Mouse (Mus musculus) liver, embryonic 16.5 days (tissue): ENCODE measurements around the gene Cdh24. TPM values are rescaled to one million over a fixed set of nuclear protein-coding genes. Genes with fewer than 3 reads are reported as not detected.

Experiments used
- ATAC-seq: fragments of 200-750 bp; cut with Nextera tagmentation; 2 replicates; pipeline ENCODE4 v1.8.0; 2017; ENCODE audit warnings: low read depth, mild to moderate bottlenecking, moderate number of reproducible peaks, moderate library complexity
- H3K27ac ChIP-seq: fragments of 300-500 bp; sonication (generic); 2 replicates; pipeline ENCODE4 v1.5.1; 2014; ENCODE audit warnings: mild to moderate bottlenecking, low read length
- H3K27me3 ChIP-seq: fragments of 300-500 bp; sonication (generic); 2 replicates; pipeline ENCODE4 v1.6.1; 2014; ENCODE audit warnings: low read depth, low read length, mixed read lengths; ENCODE audit not compliant: control insufficient read depth, insufficient read depth
- H3K36me3 ChIP-seq: fragments of 300-500 bp; sonication (generic); 2 replicates; pipeline ENCODE4 v1.6.1; 2014; ENCODE audit warnings: mild to moderate bottlenecking; ENCODE audit not compliant: control insufficient read depth, insufficient read depth
- H3K4me1 ChIP-seq: fragments of 300-500 bp; sonication (generic); 2 replicates; pipeline ENCODE4 v1.6.1; 2014; ENCODE audit warnings: low read depth, low read length, mixed read lengths; ENCODE audit not compliant: control insufficient read depth
- H3K4me2 ChIP-seq: fragments of 300-500 bp; sonication (generic); 2 replicates; pipeline ENCODE4 v1.6.1; 2014; ENCODE audit warnings: low read depth, low read length, mixed read lengths
- H3K4me3 ChIP-seq: fragments of 300-500 bp; sonication (generic); 2 replicates; pipeline ENCODE4 v1.5.1; 2014; ENCODE audit warnings: low read depth, mild to moderate bottlenecking, low read length
- H3K9ac ChIP-seq: fragments of 300-500 bp; sonication (generic); 2 replicates; pipeline ENCODE4 v1.6.1; 2014; ENCODE audit warnings: low read depth, low read length
- H3K9me3 ChIP-seq: fragments of 300-500 bp; sonication (generic); replicated peaks from 2 replicates; pipeline ENCODE4 v1.6.1; 2016; ENCODE audit warnings: low read length; ENCODE audit not compliant: control insufficient read depth
- WGBS: fragments of 180-500 bp; shearing (Covaris S2); extraction: QIAGEN DNeasy Blood & Tissue Kit; methylation state at CpG from one replicate; pipeline ENCODE4 v1.1.7; 2014; ENCODE audit not compliant: insufficient replicate concordance; 5-methylcytosine and 5-hydroxymethylcytosine counted together
- polyA plus RNA-seq: library from polyadenylated mRNA; unstranded; fragments of >200 nt; fragmentation: Nextera tagmentation; extraction: Ambion mirVana; gene quantifications from 2 replicates; pipeline ENCODE4 v1.2.1, GENCODE M21; 2015

The Cdh24 gene
- polyA plus RNA-seq, 1 experiment from 2014 or later: 0.25 TPM

DNA sequence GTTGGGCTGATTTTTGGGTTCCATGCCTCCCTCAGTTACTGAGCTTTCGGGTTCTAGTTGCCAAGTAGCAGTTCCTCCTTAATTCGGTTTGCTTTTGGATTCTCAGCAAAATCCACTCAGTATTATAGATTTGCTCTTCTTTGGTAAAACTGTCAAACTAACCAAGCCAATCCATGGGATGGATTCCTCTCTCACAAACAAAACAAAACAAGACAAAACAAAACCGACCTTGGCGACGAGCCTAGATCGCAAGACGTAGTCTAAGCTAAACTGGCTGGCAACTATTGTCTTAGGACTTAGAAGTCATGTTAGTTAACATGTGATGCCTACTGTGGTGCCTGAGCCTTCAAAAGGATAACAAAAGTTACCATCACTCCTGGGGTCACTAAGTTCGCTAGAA lies 37.5 kb downstream of the Cdh24 start:
- ATAC-seq: no peak
- peak overlapping the region; percentile 82 for H3K4me3 ChIP-seq
- no peaks in the 10 kb centered on the region for H3K27me3 ChIP-seq
- peak overlapping the region; percentile 61 for H3K4me2 ChIP-seq
- H3K36me3 ChIP-seq: no peaks in the 10 kb centered on the region
- H3K4me1 ChIP-seq: peaks cover 30% of the 10 kb centered on the region
- H3K27ac ChIP-seq: peak overlapping the region; percentile 95
- H3K9me3 ChIP-seq: no peaks in the 10 kb centered on the region
- no peak overlapping the region for H3K9ac ChIP-seq
- 88% methylated on average over 8 of the region's 8 CpGs for WGBS

DNA sequence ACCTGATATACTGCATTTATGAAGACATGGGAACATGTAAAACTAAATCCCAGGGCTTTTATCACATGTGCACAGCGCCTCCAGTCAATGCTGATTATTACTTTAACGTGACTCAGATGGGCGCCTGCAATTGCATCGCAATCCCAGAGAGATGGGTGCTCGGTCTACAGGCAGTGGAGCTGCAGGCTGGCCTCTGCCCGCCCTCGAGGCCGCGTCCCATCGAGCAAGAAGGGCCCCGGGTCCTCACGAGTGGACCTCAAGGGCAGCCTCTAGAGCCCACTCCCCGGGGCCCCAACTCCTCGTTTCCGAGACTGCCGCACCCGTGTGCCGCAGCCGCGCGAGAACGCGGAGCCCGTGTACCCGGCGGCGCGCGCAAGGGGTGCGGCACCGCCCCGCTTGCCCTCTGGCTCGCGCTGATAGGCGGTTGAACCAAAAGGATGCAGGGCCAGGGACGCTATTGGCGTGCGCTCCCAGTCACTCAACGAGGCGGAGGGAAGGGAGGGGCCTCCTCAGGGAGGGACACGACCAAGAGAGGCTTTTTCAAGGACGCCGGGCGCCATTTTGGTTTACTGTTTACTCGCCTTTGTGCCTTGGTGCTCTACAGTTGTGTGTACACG lies 38.0 kb downstream of the Cdh24 start:
- peak; percentile 99 for ATAC-seq
- H3K9ac ChIP-seq: peak overlapping the region; percentile 86
- peak overlapping the region; percentile 95 for H3K27ac ChIP-seq
- H3K9me3 ChIP-seq: no peaks in the 10 kb centered on the region
- H3K36me3 ChIP-seq: no peaks in the 10 kb centered on the region
- no peaks in the 10 kb centered on the region for H3K27me3 ChIP-seq
- peak overlapping the region; percentile 82 for H3K4me3 ChIP-seq
- H3K4me1 ChIP-seq: peaks cover 30% of the 10 kb centered on the region
- peak overlapping the region; percentile 68 for H3K4me2 ChIP-seq
- WGBS: under 1% methylated on average over 46 of the region's 46 CpGs

DNA sequence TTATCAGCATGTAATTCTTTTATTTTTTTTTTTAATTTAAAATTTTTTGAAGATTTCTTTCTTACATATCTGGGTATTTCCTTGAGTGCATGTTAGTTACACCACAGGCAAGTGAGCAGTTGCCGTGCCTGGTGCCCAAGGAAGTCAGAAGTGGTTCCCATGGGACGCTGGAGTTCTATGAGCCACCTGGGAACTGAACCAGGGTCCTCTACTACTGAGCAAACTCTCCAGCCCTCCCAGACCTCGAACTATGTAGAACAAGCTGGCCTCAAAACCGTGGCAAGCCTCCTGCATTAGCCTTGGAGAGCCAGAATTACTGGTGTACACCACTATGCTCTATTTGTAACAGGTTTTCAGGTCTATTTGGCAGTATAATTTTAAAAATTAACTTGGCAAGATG lies 38.6 kb downstream of the Cdh24 start:
- Histone ChIP-seq H3K27ac (peak overlapping the region; percentile 95), H3K9ac (peak overlapping the region; percentile 86), H3K4me1 (peaks cover 30% of the 10 kb centered on the region), H3K4me3 (peak overlapping the region; percentile 82), H3K36me3 (no peaks in the 10 kb centered on the region), H3K4me2 (peak overlapping the region; percentile 68), H3K27me3 (no peaks in the 10 kb centered on the region), H3K9me3 (no peaks in the 10 kb centered on the region)
- 40% methylated on average over 4 of the region's 4 CpGs for WGBS
- ATAC-seq: no peak

DNA sequence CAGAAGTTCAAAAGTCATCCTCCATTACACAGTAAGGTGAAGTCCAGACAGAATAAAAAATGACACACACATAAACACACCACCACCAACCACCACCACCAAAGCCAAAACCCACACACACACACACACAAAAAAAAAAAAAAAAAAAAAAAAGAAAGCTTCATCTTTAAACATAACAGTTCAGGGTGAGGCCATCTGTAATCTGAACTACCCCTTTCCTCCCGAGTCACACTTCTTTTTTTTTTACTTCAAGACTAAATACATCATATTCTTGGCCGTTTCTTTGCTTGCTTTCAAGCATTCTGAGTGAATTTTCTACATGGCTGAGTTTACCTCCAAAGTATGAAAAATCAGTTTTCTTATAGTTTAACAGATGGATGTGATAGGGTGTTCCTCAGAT lies 39.6 kb downstream of the Cdh24 start:
- H3K9me3 ChIP-seq: no peaks in the 10 kb centered on the region
- H3K9ac ChIP-seq: no peak overlapping the region
- peaks cover 30% of the 10 kb centered on the region for H3K4me1 ChIP-seq
- H3K4me2 ChIP-seq: no peak overlapping the region
- no peak for ATAC-seq
- no peaks in the 10 kb centered on the region for H3K27me3 ChIP-seq
- no peaks in the 10 kb centered on the region for H3K36me3 ChIP-seq
- H3K27ac ChIP-seq: no peak overlapping the region
- H3K4me3 ChIP-seq: no peak overlapping the region
- WGBS: 45% methylated on average over 2 of the region's 2 CpGs

DNA sequence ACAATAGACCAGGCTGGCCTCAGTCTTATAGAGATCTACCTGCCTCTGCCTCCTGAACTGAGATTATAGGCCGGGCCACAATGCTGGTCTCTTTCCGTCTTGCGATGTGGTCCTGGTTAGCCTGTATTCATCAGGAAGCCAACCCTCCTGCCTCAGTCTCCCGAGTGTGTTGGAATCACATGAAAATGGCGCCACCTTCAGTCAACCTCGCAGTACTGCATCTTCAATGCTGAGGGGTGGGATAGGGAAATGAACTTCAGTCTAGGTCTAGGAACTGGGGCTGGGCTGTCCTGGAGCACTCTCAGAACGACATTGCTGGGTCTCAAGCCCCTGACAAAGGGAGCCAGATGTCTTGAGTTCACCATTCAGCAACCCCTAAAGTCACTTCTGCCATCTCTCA lies 44.1 kb downstream of the Cdh24 start:
- ATAC-seq: no peak
- Histone ChIP-seq H3K9ac (no peak overlapping the region), H3K4me2 (no peak overlapping the region), H3K9me3 (no peaks in the 10 kb centered on the region), H3K36me3 (no peaks in the 10 kb centered on the region; the same call in 1 of the 2 replicates), H3K4me1 (peaks cover 3% of the 10 kb centered on the region), H3K27me3 (no peaks in the 10 kb centered on the region), H3K4me3 (no peak overlapping the region), H3K27ac (no peak overlapping the region)
- WGBS: 67% methylated on average over 7 of the region's 7 CpGs

DNA sequence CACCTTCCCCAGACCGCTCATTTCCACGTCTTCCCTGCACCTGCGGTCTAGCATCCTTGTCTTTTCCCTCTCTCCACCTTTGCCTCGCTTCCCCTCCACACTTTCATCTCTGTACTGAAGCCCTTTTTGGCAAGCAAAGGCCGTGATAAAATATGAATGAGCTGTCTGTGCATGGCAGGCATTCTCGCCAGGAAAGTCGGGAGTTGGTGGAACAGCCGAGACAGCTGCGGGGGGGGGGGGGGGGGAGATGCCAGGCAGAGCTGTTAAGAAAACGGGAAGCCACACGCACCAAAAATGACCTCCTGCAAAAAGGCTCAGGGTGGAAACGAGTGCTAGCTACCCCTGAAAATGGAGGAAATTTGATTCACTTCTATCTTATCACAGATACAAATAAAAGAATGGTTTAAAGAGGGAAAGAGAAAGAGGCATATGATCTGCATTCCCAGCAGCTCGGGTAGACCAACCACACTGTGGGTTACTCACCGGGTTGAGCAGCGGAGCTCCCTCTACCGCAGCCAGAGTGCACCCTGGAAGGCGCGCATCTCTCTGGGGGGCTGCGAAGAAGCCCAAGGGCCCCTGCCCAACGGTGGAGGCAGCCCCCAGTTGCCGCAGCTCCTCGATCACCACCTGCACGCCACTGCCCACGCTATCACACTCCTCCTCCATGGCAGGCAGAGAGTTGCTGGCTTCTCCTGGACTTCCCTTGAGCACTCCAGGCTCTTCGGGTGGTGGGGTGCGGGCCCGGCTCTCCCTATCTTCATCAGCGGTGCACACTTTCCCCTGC lies 46.3 kb downstream of the Cdh24 start:
- no peak for ATAC-seq
- 70% methylated on average over 28 of the region's 28 CpGs for WGBS
- Histone ChIP-seq H3K27me3 (no peaks in the 10 kb centered on the region), H3K4me1 (no peaks in the 10 kb centered on the region), H3K9ac (no peak overlapping the region), H3K4me2 (no peak overlapping the region), H3K9me3 (no peaks in the 10 kb centered on the region), H3K4me3 (no peak overlapping the region), H3K36me3 (no peaks in the 10 kb centered on the region; the same call in 1 of the 2 replicates), H3K27ac (no peak overlapping the region)

DNA sequence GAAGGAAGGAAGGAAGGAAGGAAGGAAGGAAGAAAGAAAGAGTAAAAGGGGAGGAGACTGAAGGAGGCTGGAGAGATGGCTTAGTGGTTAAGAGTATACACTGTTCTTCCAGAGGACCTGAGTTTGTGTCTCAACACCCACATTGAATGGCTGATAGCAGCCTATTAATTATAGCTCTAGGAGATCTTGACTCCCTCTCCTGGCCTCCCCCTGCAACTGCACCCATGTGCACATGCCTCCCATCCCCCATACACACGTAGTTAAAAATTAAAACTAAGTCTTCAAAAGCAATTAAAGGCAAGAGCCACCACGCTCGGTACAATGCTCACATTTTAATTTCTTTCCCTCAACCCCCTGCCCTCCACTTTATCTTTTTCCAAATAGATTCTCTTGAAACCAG lies 47.1 kb downstream of the Cdh24 start:
- H3K36me3 ChIP-seq: no peaks in the 10 kb centered on the region; the same call in 1 of the 2 replicates
- H3K27ac ChIP-seq: no peak overlapping the region
- no peak overlapping the region for H3K4me3 ChIP-seq
- H3K4me2 ChIP-seq: no peak overlapping the region
- ATAC-seq: no peak
- H3K27me3 ChIP-seq: no peaks in the 10 kb centered on the region
- 67% methylated on average over 3 of the region's 3 CpGs for WGBS
- no peaks in the 10 kb centered on the region for H3K4me1 ChIP-seq
- H3K9me3 ChIP-seq: no peaks in the 10 kb centered on the region
- no peak overlapping the region for H3K9ac ChIP-seq

DNA sequence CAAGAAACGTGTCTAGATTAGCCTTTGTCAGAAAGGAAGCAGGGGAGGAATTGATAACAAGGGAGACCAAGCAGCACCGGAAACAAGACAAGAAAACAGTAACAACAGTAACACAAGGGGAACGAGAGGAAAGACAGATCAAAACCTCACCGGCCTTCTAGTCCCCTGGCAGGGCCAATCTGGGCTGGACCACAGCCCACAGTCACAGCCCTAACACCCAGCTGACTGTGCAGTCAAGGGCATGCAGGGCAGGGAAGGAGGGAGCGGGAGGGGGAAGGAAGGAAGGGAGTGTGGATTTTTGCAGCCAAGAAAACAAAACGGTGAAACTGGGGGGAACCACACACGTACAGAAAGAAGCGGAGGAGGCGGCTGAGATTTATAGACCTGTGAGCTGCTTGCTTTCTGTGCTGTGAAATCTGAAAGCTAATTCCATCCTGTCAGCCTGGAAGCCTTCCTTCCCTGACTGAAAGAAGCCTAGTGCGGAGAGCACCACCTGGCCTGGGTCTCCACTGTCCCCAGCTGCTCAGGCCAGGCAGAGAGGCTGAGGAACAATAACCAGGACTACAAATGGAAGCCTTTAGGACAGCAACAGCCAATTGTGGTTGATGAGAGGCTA lies 48.7 kb downstream of the Cdh24 start:
- no peak overlapping the region for H3K27ac ChIP-seq
- H3K9ac ChIP-seq: no peak overlapping the region
- H3K36me3 ChIP-seq: no peaks in the 10 kb centered on the region; the same call in 1 of the 2 replicates
- ATAC-seq: peak; percentile 50
- no peak overlapping the region for H3K4me3 ChIP-seq
- no peak overlapping the region for H3K4me2 ChIP-seq
- H3K9me3 ChIP-seq: no peaks in the 10 kb centered on the region
- 36% methylated on average over 10 of the region's 10 CpGs for WGBS
- no peaks in the 10 kb centered on the region for H3K27me3 ChIP-seq
- H3K4me1 ChIP-seq: no peaks in the 10 kb centered on the region

DNA sequence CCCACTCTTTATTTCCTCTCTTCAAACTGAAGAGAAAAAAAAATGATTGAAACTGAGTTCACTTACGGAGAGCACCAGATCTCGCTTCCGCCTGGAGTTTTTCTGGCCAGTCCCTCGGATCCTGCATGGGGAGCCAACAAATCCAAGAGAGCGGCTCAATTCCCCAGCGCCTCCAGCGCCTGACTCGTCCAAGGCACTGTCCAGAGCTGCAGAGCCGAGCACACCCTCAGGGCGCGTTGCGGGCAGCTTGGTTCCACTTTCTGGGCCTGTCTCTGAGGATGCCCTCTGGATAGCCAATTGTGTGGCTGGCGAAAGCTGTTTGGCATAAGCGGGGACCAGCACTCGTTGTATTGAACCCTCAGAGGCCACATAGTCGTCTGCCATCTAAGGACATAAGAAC lies 50.1 kb downstream of the Cdh24 start:
- H3K27ac ChIP-seq: no peak overlapping the region
- H3K9me3 ChIP-seq: no peaks in the 10 kb centered on the region
- H3K9ac ChIP-seq: no peak overlapping the region
- H3K27me3 ChIP-seq: no peaks in the 10 kb centered on the region
- no peak overlapping the region for H3K4me2 ChIP-seq
- no peaks in the 10 kb centered on the region; the same call in 1 of the 2 replicates for H3K36me3 ChIP-seq
- no peaks in the 10 kb centered on the region for H3K4me1 ChIP-seq
- H3K4me3 ChIP-seq: no peak overlapping the region
- ATAC-seq: no peak
- 83% methylated on average over 16 of the region's 16 CpGs for WGBS
